Mouse (Mus musculus): ENCODE measurements around the gene Hoxd3.

DNA sequence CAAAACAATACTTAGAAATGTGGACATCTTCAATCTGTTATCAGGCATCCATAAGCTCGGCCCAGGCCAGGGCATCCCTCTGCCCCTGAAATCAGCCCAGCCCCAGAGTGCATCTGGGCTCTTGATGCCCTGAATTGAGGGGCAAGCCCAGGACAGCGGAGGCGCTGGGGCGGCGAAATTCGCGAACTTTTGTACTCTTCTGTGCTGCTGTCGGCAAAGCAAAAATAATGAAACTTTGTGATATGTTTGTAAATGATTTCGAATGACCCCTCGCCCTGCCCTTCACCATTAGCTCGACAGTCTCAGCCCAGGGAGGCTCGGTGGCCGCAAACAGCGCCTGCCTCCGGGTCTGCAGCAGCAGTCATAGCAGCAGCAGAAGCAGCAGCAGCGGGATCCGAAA lies 13.4 kb downstream of the Hoxd3 start:
- TF ChIP-seq ZNF384 (IDR thresholded peaks at IDR 0.05; ENCODE audit: low read depth, low read length) = no peak
- no peak for TF ChIP-seq ZC3H11A (IDR thresholded peaks at IDR 0.05; ENCODE audit: borderline replicate concordance, low read depth, low read length)
- no peak for TF ChIP-seq MAFK (IDR thresholded peaks at IDR 0.05; ENCODE audit: insufficient read depth, low read depth, low read length)
- TF ChIP-seq CHD2 (IDR thresholded peaks at IDR 0.05; ENCODE audit: low read depth, low read length) = no peak
- TF ChIP-seq HCFC1 (IDR thresholded peaks at IDR 0.05; ENCODE audit: borderline replicate concordance, insufficient read depth, low read length) = no peak

Data from ES-E14 (cell line).